Mouse (Mus musculus): ENCODE measurements at regions not wholly inside any gene's neighbourhood (a gene's known extent, or its start where the extent isn't known, plus 50 kb on each side); places are given as distances from the start of the nearest gene placed in this dataset.

GRCm38 (mm10) chr13:28898900-28899299, 54.6 kb downstream of the Sox4 start:
- DNase-seq (ENCODE audit: low read depth, low spot score) = no peak

- no peak for DNase-seq (ENCODE audit: low read depth, low spot score)
Measured at GRCm38 (mm10) chr13:28892896-28893295, 60.6 kb downstream of the Sox4 start.

- DNase-seq (ENCODE audit: low read depth, low spot score) = no peak
Measured at GRCm38 (mm10) chr13:28887098-28887497, 66.4 kb downstream of the Sox4 start.

GRCm38 (mm10) chr13:28886691-28887090, 66.8 kb downstream of the Sox4 start:
- no peak for DNase-seq (ENCODE audit: low read depth, low spot score)

- DNase-seq (ENCODE audit: low read depth, low spot score) = peak; percentile 9
Measured at GRCm38 (mm10) chr13:28885083-28886037, 68.2 kb downstream of the Sox4 start.

- peak; percentile 12 for DNase-seq (ENCODE audit: low read depth, low spot score)
Measured at GRCm38 (mm10) chr13:28884191-28884820, 69.2 kb downstream of the Sox4 start.

GRCm38 (mm10) chr13:28883398-28883797, 70.1 kb downstream of the Sox4 start:
- no peak for DNase-seq (ENCODE audit: low read depth, low spot score)

GRCm38 (mm10) chr13:28880888-28881287, 72.6 kb downstream of the Sox4 start:
- DNase-seq (ENCODE audit: low read depth, low spot score) = peak; percentile 26

GRCm38 (mm10) chr13:28878692-28879091, 74.8 kb downstream of the Sox4 start:
- DNase-seq (ENCODE audit: low read depth, low spot score) = no peak

GRCm38 (mm10) chr13:28876771-28877170, 76.7 kb downstream of the Sox4 start:
- no peak for DNase-seq (ENCODE audit: low read depth, low spot score)

- DNase-seq (ENCODE audit: low read depth, low spot score) = no peak
Measured at GRCm38 (mm10) chr13:28870681-28871080, 82.8 kb downstream of the Sox4 start.

- DNase-seq (ENCODE audit: low read depth, low spot score) = no peak
Measured at GRCm38 (mm10) chr13:28867210-28867609, 86.3 kb downstream of the Sox4 start.

GRCm38 (mm10) chr13:28866686-28867085, 86.8 kb downstream of the Sox4 start:
- no peak for DNase-seq (ENCODE audit: low read depth, low spot score)

- DNase-seq (ENCODE audit: low read depth, low spot score) = no peak
Measured at GRCm38 (mm10) chr13:28860601-28861000, 92.9 kb downstream of the Sox4 start.

- DNase-seq (ENCODE audit: low read depth, low spot score) = no peak
Measured at GRCm38 (mm10) chr13:28859829-28860427, 93.6 kb downstream of the Sox4 start.

GRCm38 (mm10) chr13:28858001-28858400, 95.5 kb downstream of the Sox4 start:
- no peak for DNase-seq (ENCODE audit: low read depth, low spot score)

- DNase-seq (ENCODE audit: low read depth, low spot score) = no peak
Measured at GRCm38 (mm10) chr13:28857201-28857600, 96.3 kb downstream of the Sox4 start.

GRCm38 (mm10) chr13:28856472-28856871, 97.0 kb downstream of the Sox4 start:
- no peak for DNase-seq (ENCODE audit: low read depth, low spot score)

- DNase-seq (ENCODE audit: low read depth, low spot score) = no peak
Measured at GRCm38 (mm10) chr13:28854247-28854646, 99.3 kb downstream of the Sox4 start.

GRCm38 (mm10) chr13:28848305-28848704, 105.2 kb downstream of the Sox4 start:
- DNase-seq (ENCODE audit: low read depth, low spot score) = no peak

GRCm38 (mm10) chr13:28847478-28847877, 106.0 kb downstream of the Sox4 start:
- DNase-seq (ENCODE audit: low read depth, low spot score) = no peak

GRCm38 (mm10) chr13:28844495-28844894, 109.0 kb downstream of the Sox4 start:
- no peak for DNase-seq (ENCODE audit: low read depth, low spot score)

Data from CD4-positive helper T cell, adult 2 months (primary cell).